Mouse (Mus musculus): ENCODE measurements around the gene Tnfrsf21.

Tnfrsf21 gene

GRCm38 (mm10) chr17:43016371-43017331 lies at the start of gene Tnfrsf21:
Gene Tnfrsf21 (plus strand): TSS chr17:43016555.
- DNase-seq (ENCODE audit: low read depth, low spot score), result peak; percentile 56

- DNase-seq (ENCODE audit: low read depth, low spot score), result no peak
Observed at GRCm38 (mm10) chr17:42968174-42968573, 48.2 kb upstream of the Tnfrsf21 start.

- no peak for DNase-seq (ENCODE audit: low read depth, low spot score)
Observed at GRCm38 (mm10) chr17:42975312-42975996, 40.9 kb upstream of the Tnfrsf21 start.

- DNase-seq (ENCODE audit: low read depth, low spot score), result no peak
Observed at GRCm38 (mm10) chr17:42977766-42978165, 38.6 kb upstream of the Tnfrsf21 start.

- DNase-seq (ENCODE audit: low read depth, low spot score), result no peak
Observed at GRCm38 (mm10) chr17:42978345-42978744, 38.0 kb upstream of the Tnfrsf21 start.

- no peak for DNase-seq (ENCODE audit: low read depth, low spot score)
Observed at GRCm38 (mm10) chr17:42981806-42982205, 34.5 kb upstream of the Tnfrsf21 start.

GRCm38 (mm10) chr17:42982568-42982967 lies 33.8 kb upstream of the Tnfrsf21 start:
- DNase-seq (ENCODE audit: low read depth, low spot score), result no peak

GRCm38 (mm10) chr17:42985837-42986589 lies 30.3 kb upstream of the Tnfrsf21 start:
- DNase-seq (ENCODE audit: low read depth, low spot score), result peak; percentile 11

- peak; percentile 19 for DNase-seq (ENCODE audit: low read depth, low spot score)
Observed at GRCm38 (mm10) chr17:42987692-42988091, 28.7 kb upstream of the Tnfrsf21 start.

- no peak for DNase-seq (ENCODE audit: low read depth, low spot score)
Observed at GRCm38 (mm10) chr17:42989981-42990380, 26.4 kb upstream of the Tnfrsf21 start.

- no peak for DNase-seq (ENCODE audit: low read depth, low spot score)
Observed at GRCm38 (mm10) chr17:42991112-42991511, 25.2 kb upstream of the Tnfrsf21 start.

GRCm38 (mm10) chr17:42999446-42999977 lies 16.8 kb upstream of the Tnfrsf21 start:
- DNase-seq (ENCODE audit: low read depth, low spot score), result no peak

GRCm38 (mm10) chr17:43000598-43000997 lies 15.8 kb upstream of the Tnfrsf21 start:
- no peak for DNase-seq (ENCODE audit: low read depth, low spot score)

- DNase-seq (ENCODE audit: low read depth, low spot score), result peak; percentile 15
Observed at GRCm38 (mm10) chr17:43012718-43013117, 3.6 kb upstream of the Tnfrsf21 start.

GRCm38 (mm10) chr17:43017341-43018052 lies 1.1 kb downstream of the Tnfrsf21 start:
- DNase-seq (ENCODE audit: low read depth, low spot score), result peak; percentile 26

- no peak for DNase-seq (ENCODE audit: low read depth, low spot score)
Observed at GRCm38 (mm10) chr17:43018071-43018470, 1.7 kb downstream of the Tnfrsf21 start.

- no peak for DNase-seq (ENCODE audit: low read depth, low spot score)
Observed at GRCm38 (mm10) chr17:43019660-43020059, 3.3 kb downstream of the Tnfrsf21 start.

- no peak for DNase-seq (ENCODE audit: low read depth, low spot score)
Observed at GRCm38 (mm10) chr17:43021017-43021416, 4.7 kb downstream of the Tnfrsf21 start.

- DNase-seq (ENCODE audit: low read depth, low spot score), result no peak
Observed at GRCm38 (mm10) chr17:43022056-43022455, 5.7 kb downstream of the Tnfrsf21 start.

- no peak for DNase-seq (ENCODE audit: low read depth, low spot score)
Observed at GRCm38 (mm10) chr17:43023637-43024217, 7.4 kb downstream of the Tnfrsf21 start.

Data from CD4-positive helper T cell, adult 2 months (primary cell).